Mouse (Mus musculus): Measurements from ENCODE around the gene Galr2. TPM values are rescaled to one million over a fixed set of nuclear protein-coding genes. Genes with fewer than 3 reads are reported as not detected.

Gene Galr2
- 0.13 and 0.15 TPM in 2 replicates for polyA plus RNA-seq (2014; fragmentation: Nextera tagmentation; extraction: Ambion mirVana)

- Histone ChIP-seq H3K9ac (replicated peaks; ENCODE audit: low read depth, low read length) (no peak within 1 kb of the TSS), H3K4me2 (replicated peaks; ENCODE audit: low read depth, low read length) (peak within 1 kb of the TSS; percentile 40), H3K4me3 (ENCODE audit: low read depth, low read length) (peak within 1 kb of the TSS; percentile 29), H3K9me3 (ENCODE audit: control insufficient read depth, low read depth, low read length) (no peaks in the 10 kb centered on the region), H3K27ac (ENCODE audit: low read length) (no peak within 1 kb of the TSS), H3K36me3 (ENCODE audit: control insufficient read depth, insufficient read depth, low read length) (no peaks in the 10 kb centered on the region), H3K4me1 (ENCODE audit: control insufficient read depth, insufficient read depth, low read length) (0 out of 2 replicates have a peak, but pooled peaks cover 5% of the 10 kb centered on the region), H3K27me3 (ENCODE audit: control insufficient read depth, insufficient read depth, low read length) (peaks cover 37% of the 10 kb centered on the region)
- 0 out of 2 replicates have a peak, but pooled peaks have one; percentile 2 for ATAC-seq (ENCODE audit: insufficient number of reproducible peaks, insufficient read depth, low FRiP score, low read depth)
- 8% methylated on average over 48 of the region's 48 CpGs for WGBS
Observed at GRCm38 (mm10) chr11:116280751-116281663, at the start of gene Galr2. Galr2 (plus strand) TSS chr11:116280939.

- WGBS = 35% methylated on average over 17 of the region's 17 CpGs
- Histone ChIP-seq H3K9me3 (ENCODE audit: control insufficient read depth, low read depth, low read length) (no peaks in the 10 kb centered on the region), H3K9ac (replicated peaks; ENCODE audit: low read depth, low read length) (no peak overlapping the region; the same call in 1 of the 2 replicates), H3K27me3 (ENCODE audit: control insufficient read depth, insufficient read depth, low read length) (no peaks in the 10 kb centered on the region), H3K36me3 (ENCODE audit: control insufficient read depth, insufficient read depth, low read length) (no peaks in the 10 kb centered on the region), H3K4me2 (replicated peaks; ENCODE audit: low read depth, low read length) (peak overlapping the region; percentile 19; the same call in 1 of the 2 replicates), H3K27ac (ENCODE audit: low read length) (no peak overlapping the region), H3K4me1 (ENCODE audit: control insufficient read depth, insufficient read depth, low read length) (peaks cover 3% of the 10 kb centered on the region; the same call in 1 of the 2 replicates), H3K4me3 (ENCODE audit: low read depth, low read length) (no peak overlapping the region)
- no peak for ATAC-seq (ENCODE audit: insufficient number of reproducible peaks, insufficient read depth, low FRiP score, low read depth)
Observed at GRCm38 (mm10) chr11:116232427-116232826, 48.3 kb upstream of the Galr2 start.

- 79% methylated on average over 8 of the region's 8 CpGs for whole genome bisulfite sequencing
Observed at GRCm38 (mm10) chr11:116234901-116235300, 45.8 kb upstream of the Galr2 start.

GRCm38 (mm10) chr11:116237742-116238395, 42.9 kb upstream of the Galr2 start, which contains the start of gene Evpl:
Evpl (minus strand) TSS chr11:116238077.
- Histone ChIP-seq H3K9me3 (ENCODE audit: control insufficient read depth, low read depth, low read length) (no peaks in the 10 kb centered on the region), H3K4me2 (replicated peaks; ENCODE audit: low read depth, low read length) (peak within 1 kb of the TSS; percentile 44), H3K36me3 (ENCODE audit: control insufficient read depth, insufficient read depth, low read length) (0 out of 2 replicates have a peak, but pooled peaks cover under 1% of the 10 kb centered on the region), H3K27me3 (ENCODE audit: control insufficient read depth, insufficient read depth, low read length) (no peaks in the 10 kb centered on the region), H3K4me1 (ENCODE audit: control insufficient read depth, insufficient read depth, low read length) (0 out of 2 replicates have a peak, but pooled peaks cover 7% of the 10 kb centered on the region), H3K9ac (replicated peaks; ENCODE audit: low read depth, low read length) (peak within 1 kb of the TSS; percentile 21; the same call in 1 of the 2 replicates), H3K4me3 (ENCODE audit: low read depth, low read length) (peak within 1 kb of the TSS; percentile 29), H3K27ac (ENCODE audit: low read length) (peak within 1 kb of the TSS; percentile 39; the same call in 1 of the 2 replicates)
- peak; percentile 89 for ATAC-seq (ENCODE audit: insufficient number of reproducible peaks, insufficient read depth, low FRiP score, low read depth)
- WGBS = 13% methylated on average over 31 of the region's 31 CpGs

More at GRCm38 (mm10) chr11:116234901-116235300, 45.8 kb upstream of the Galr2 start:
- H3K4me3 ChIP-seq (ENCODE audit: low read depth, low read length) = no peak overlapping the region
- no peaks in the 10 kb centered on the region for H3K27me3 ChIP-seq (ENCODE audit: control insufficient read depth, insufficient read depth, low read length)
- no peak overlapping the region for H3K4me2 ChIP-seq (replicated peaks; ENCODE audit: low read depth, low read length)
- H3K36me3 ChIP-seq (ENCODE audit: control insufficient read depth, insufficient read depth, low read length) = no peaks in the 10 kb centered on the region
- no peak overlapping the region for H3K27ac ChIP-seq (ENCODE audit: low read length)
- no peaks in the 10 kb centered on the region; the same call in 1 of the 2 replicates for H3K4me1 ChIP-seq (ENCODE audit: control insufficient read depth, insufficient read depth, low read length)
- H3K9ac ChIP-seq (replicated peaks; ENCODE audit: low read depth, low read length) = no peak overlapping the region
- no peaks in the 10 kb centered on the region for H3K9me3 ChIP-seq (ENCODE audit: control insufficient read depth, low read depth, low read length)
- no peak for ATAC-seq (ENCODE audit: insufficient number of reproducible peaks, insufficient read depth, low FRiP score, low read depth)

- H3K9me3 ChIP-seq (ENCODE audit: control insufficient read depth, low read depth, low read length) = no peaks in the 10 kb centered on the region
- H3K4me3 ChIP-seq (ENCODE audit: low read depth, low read length) = no peak overlapping the region
- peaks cover 14% of the 10 kb centered on the region; the same call in 1 of the 2 replicates for H3K36me3 ChIP-seq (ENCODE audit: control insufficient read depth, insufficient read depth, low read length)
- 0 out of 2 replicates have a peak, but pooled peaks cover 7% of the 10 kb centered on the region for H3K4me1 ChIP-seq (ENCODE audit: control insufficient read depth, insufficient read depth, low read length)
- no peak overlapping the region for H3K9ac ChIP-seq (replicated peaks; ENCODE audit: low read depth, low read length)
- H3K4me2 ChIP-seq (replicated peaks; ENCODE audit: low read depth, low read length) = no peak overlapping the region
- H3K27me3 ChIP-seq (ENCODE audit: control insufficient read depth, insufficient read depth, low read length) = no peaks in the 10 kb centered on the region
- no peak for ATAC-seq (ENCODE audit: insufficient number of reproducible peaks, insufficient read depth, low FRiP score, low read depth)
- 44% methylated on average over 7 of the region's 7 CpGs for WGBS
- H3K27ac ChIP-seq (ENCODE audit: low read length) = no peak overlapping the region
Observed at GRCm38 (mm10) chr11:116239797-116240196, 40.9 kb upstream of the Galr2 start.

GRCm38 (mm10) chr11:116241744-116242235, 38.9 kb upstream of the Galr2 start:
- Histone ChIP-seq H3K9me3 (ENCODE audit: control insufficient read depth, low read depth, low read length) (no peaks in the 10 kb centered on the region), H3K27ac (ENCODE audit: low read length) (peak overlapping the region; percentile 27; the same call in 1 of the 2 replicates), H3K4me1 (ENCODE audit: control insufficient read depth, insufficient read depth, low read length) (0 out of 2 replicates have a peak, but pooled peaks cover 7% of the 10 kb centered on the region), H3K27me3 (ENCODE audit: control insufficient read depth, insufficient read depth, low read length) (no peaks in the 10 kb centered on the region), H3K4me3 (ENCODE audit: low read depth, low read length) (no peak overlapping the region), H3K36me3 (ENCODE audit: control insufficient read depth, insufficient read depth, low read length) (peaks cover 34% of the 10 kb centered on the region), H3K9ac (replicated peaks; ENCODE audit: low read depth, low read length) (no peak overlapping the region), H3K4me2 (replicated peaks; ENCODE audit: low read depth, low read length) (no peak overlapping the region)
- 39% methylated on average over 12 of the region's 12 CpGs for WGBS
- no peak for ATAC-seq (ENCODE audit: insufficient number of reproducible peaks, insufficient read depth, low FRiP score, low read depth)

GRCm38 (mm10) chr11:116244580-116244979, 36.2 kb upstream of the Galr2 start:
- no peak for ATAC-seq (ENCODE audit: insufficient number of reproducible peaks, insufficient read depth, low FRiP score, low read depth)
- Histone ChIP-seq H3K36me3 (ENCODE audit: control insufficient read depth, insufficient read depth, low read length) (peaks cover 62% of the 10 kb centered on the region), H3K27ac (ENCODE audit: low read length) (no peak overlapping the region), H3K4me3 (ENCODE audit: low read depth, low read length) (no peak overlapping the region), H3K9me3 (ENCODE audit: control insufficient read depth, low read depth, low read length) (no peaks in the 10 kb centered on the region), H3K4me1 (ENCODE audit: control insufficient read depth, insufficient read depth, low read length) (0 out of 2 replicates have a peak, but pooled peaks cover 7% of the 10 kb centered on the region), H3K27me3 (ENCODE audit: control insufficient read depth, insufficient read depth, low read length) (no peaks in the 10 kb centered on the region), H3K4me2 (replicated peaks; ENCODE audit: low read depth, low read length) (no peak overlapping the region), H3K9ac (replicated peaks; ENCODE audit: low read depth, low read length) (no peak overlapping the region)
- WGBS = 68% methylated on average over 8 of the region's 8 CpGs

GRCm38 (mm10) chr11:116245616-116246015, 35.1 kb upstream of the Galr2 start:
- no peak overlapping the region for H3K9ac ChIP-seq (replicated peaks; ENCODE audit: low read depth, low read length)
- no peaks in the 10 kb centered on the region for H3K9me3 ChIP-seq (ENCODE audit: control insufficient read depth, low read depth, low read length)
- 0 out of 2 replicates have a peak, but pooled peaks cover 7% of the 10 kb centered on the region for H3K4me1 ChIP-seq (ENCODE audit: control insufficient read depth, insufficient read depth, low read length)
- H3K4me3 ChIP-seq (ENCODE audit: low read depth, low read length) = no peak overlapping the region
- no peak for ATAC-seq (ENCODE audit: insufficient number of reproducible peaks, insufficient read depth, low FRiP score, low read depth)
- 77% methylated on average over 6 of the region's 6 CpGs for WGBS
- no peak overlapping the region for H3K27ac ChIP-seq (ENCODE audit: low read length)
- peaks cover 73% of the 10 kb centered on the region for H3K36me3 ChIP-seq (ENCODE audit: control insufficient read depth, insufficient read depth, low read length)
- no peak overlapping the region for H3K4me2 ChIP-seq (replicated peaks; ENCODE audit: low read depth, low read length)
- no peaks in the 10 kb centered on the region for H3K27me3 ChIP-seq (ENCODE audit: control insufficient read depth, insufficient read depth, low read length)
